Mouse (Mus musculus): ENCODE results near the gene Olfr452.

Olfr452 gene

DNA sequence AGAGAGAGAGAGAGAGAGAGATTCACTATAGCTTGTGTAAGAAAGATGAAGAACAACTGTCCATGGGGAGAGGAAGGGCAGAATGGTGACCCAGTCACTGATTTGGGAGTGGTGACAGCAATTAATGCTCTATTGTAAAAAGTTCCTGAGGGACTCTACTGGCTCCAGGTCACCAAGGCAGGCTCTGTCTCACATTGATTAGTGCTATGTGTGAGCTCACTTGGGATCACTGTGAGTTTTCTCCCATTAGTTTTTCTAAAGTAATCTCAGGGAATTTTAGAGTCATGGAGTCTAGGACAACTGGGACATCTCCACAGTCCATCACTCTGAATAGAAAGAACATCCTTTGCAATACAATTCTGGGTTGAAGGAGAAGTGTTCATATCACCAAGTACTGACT, at the start of gene Olfr452:
Olfr452 (plus strand) TSS at position 301 of the 400 bp plus-strand sequence.
- DNase-seq = no peak

DNA sequence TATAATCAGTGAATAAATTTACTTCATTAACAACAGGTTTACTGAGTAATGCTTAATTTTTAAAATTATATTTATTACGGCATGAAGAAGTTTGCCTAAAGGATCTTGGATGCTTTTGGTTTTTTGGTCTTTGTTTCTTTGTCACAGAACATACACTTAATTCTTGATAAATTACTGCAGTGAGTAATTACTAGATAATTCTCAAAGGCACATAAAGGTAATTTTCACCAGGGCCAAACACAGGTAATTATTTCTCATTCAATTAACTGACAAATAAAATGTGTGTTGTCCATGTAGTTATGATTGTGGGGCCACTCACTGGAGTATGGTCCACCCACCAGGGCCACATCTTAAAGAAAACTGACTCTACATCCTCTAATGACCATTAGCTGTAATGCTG, 45.8 kb upstream of the Olfr452 start, which contains the start of gene Olfr453:
Olfr453 (plus strand) TSS at position 301 of the 400 bp plus-strand sequence.
- DNase-seq = no peak

DNA sequence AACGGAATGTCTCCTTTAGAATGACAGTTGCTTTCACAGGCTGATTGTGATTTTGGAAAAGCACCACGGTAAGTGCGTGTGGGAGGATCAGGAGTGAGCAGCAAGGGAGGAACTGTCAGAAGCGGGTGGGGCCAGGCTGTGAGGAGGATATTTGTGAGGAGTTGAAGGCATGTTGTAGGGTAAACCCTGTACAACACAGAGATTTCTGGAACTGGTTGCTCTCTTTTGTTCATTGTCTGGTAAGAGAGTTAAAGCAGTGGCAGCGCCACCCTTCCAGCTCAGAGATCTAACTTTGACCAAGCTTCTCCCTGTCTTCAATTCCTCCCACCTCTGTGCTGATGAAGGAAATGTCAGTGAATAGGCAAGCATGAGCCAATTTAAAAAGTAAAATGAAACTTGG, 42.6 kb upstream of the Olfr452 start:
- no peak for DNase-seq

DNA sequence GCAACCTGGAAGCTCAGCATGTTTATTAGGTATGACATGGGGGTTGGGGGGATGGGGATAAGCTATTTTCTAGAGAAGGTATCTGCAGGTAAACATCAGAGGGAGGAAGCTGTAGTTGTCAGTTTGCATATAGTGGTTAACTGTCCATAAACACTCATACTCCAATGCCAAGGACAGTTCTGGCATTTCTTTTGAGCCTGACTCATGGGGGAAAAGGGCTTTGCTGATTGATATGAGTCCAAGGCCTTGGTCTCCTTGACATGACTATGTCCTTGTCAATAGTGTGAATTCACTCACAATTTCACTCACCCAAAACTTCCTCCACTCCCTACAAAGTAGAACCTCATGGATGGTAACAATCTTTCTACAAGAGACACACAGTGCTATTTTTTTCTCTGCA, 37.0 kb upstream of the Olfr452 start:
- no peak for DNase-seq

DNA sequence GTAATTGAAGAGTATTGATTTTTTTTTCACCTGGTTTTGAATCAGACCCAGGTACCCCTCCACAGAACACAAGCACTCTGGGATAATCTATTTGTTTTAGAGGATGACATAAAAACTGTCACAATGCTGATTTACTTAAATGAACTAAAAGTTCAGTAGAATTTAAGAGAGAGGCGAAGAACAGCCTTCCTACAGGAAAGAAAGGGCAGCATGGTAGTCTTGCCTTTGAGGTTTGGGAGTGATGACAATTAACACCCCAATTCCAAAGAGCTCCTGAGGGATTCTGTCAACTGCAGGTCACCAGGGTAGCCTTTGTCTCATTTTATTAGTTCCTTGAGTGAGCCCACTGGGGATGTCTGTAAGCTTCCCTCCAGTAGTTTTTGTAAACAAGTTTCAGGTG, 28.8 kb upstream of the Olfr452 start, which contains the start of gene Olfr38:
Olfr38 (plus strand) TSS at position 301 of the 400 bp plus-strand sequence.
- no peak for DNase-seq

DNA sequence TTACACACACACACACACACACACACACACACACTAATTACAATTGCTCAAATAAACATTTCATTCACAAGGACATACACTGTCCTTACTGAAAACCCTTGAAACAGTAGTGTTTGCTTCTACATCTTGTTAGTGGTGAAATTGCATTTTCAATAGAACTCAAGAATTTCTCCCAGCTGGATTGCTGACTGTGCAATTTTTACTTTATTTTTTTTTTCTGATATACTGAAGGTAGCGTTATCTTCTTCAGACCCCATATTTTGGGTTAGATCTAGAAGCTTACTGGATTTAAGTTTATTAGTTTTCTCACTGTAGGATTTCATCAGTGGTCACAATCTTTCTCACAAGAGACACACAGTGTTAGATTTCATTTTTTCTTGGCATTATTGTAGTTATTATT, 7.8 kb upstream of the Olfr452 start:
- no peak for DNase-seq

DNA sequence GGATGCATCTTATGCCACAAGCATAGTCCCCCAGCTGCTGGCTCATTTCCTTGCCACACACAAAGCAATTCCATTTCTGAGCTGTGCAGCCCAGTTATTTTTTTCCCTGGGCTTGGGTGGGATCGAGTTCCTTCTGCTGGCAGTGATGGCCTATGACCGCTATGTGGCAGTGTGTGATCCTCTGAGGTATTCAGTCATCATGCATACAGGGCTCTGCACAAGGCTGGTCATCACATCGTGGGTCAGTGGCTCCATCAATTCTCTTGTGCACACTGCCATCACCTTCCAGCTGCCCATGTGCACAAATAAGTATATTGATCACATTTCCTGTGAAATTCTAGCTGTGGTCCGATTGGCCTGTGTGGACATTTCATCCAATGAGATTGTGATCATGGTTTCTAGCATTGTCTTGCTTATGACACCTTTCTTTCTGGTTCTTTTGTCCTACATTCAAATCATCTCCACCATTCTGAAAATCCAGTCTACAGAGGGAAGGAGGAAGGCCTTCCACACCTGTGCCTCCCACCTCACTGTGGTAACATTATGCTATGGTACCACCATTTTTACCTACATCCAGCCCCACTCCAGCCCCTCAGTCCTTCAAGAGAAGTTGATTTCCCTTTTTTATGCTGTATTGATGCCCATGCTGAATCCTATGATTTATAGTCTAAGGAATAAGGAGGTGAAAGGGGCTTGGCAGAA, 5.5 kb downstream of the Olfr452 start:
- DNase-seq = no peak

DNA sequence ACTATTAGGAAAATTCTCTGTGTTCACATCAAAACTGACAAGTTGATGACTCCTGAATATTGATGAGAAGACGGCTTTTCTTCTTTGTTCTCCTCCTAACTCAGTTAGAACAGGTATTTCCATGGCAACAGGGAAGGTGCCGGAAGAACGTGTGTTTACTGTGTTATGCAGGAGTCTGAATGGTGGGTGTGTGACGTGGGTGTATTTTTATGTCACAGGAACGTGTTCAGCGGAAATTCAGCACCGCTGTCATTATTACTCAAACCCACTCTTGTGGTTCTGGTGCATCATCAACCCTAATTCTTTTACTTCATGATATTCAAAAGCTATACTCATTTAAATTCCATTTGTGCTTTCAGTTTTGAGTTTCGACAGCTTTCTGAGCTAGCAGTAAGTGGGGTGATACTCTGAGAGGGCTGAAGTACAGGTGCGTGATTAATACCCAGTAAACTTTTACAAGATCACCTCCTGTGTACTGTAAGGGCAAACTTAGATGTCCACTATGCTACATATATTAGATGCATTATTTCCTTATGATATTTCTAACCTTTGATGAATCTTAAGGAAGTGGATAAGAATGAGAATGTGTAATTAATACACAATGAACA, 6.2 kb downstream of the Olfr452 start:
- no peak for DNase-seq

DNA sequence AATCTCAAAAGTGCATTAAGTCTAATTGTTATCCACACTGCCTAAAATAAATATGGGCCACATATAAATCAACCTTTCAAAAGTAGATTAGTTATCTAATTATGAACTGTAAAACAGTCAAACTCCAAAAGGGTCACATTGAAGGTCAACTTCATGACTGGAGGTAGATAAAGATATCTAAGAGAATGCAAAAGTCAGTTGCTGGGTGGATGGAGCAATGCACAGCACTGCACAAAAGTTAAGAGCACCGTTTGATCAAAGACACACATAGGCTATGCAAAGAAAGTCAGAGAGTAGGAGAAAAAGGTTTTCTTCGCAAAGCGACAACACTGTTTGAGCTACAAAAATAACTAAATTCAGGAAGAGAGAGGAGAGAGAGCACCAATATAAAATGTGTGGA, 10.1 kb downstream of the Olfr452 start:
- no peak for DNase-seq

DNA sequence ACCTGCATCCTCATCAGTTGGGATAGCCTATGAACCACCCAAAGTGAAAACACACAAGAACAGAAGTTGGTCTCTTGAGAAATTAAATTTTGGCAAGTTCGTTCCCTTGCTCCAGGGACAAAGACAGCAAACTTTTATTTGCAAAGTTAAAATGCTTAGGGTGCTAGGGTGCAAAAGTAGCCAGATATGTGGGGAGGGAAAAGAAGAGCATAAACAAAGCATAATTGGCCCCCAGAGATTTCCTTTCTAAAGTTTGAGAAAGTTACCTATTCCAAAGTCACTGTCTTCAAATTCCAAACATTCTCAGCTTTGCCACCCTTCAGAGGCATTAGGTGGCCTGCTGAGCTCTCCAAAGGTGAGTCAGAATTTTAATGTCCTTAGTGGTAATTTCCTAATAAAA, 26.7 kb downstream of the Olfr452 start, which contains the start of gene Olfr450:
Olfr450 (plus strand) TSS at position 301 of the 400 bp plus-strand sequence.
- DNase-seq = no peak

DNA sequence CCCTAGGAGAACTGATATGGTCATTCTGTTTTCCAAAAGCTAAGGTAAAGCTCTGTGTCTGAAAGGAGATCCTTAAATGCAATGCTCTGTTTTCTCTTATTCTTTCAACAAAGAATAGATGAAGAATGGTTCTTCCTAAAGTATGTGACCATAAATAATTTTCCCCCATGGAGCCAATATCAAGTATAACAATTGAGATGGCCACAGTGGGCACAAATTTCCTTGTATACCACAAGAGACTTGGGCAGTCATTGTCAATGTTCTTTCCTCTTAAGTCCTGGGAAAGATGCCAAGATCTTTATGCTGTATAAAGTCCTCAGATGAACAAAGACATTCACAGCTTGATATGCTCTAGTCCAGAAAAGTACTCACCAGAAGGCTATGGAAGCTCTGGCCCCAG, 49.2 kb downstream of the Olfr452 start, which contains the start of gene Olfr449:
Olfr449 (plus strand) TSS at position 301 of the 400 bp plus-strand sequence.
- DNase-seq = no peak
